Mouse (Mus musculus): Measurements from ENCODE around the gene Hist1h2aa.

Hist1h2aa gene

GRCm38 (mm10) chr13:23949484-23950246 lies 15.4 kb downstream of the Hist1h2aa start:
- no peak for DNase-seq

GRCm38 (mm10) chr13:23950928-23951327 lies 16.7 kb downstream of the Hist1h2aa start:
- peak; percentile 65 for DNase-seq

- DNase-seq: no peak
Observed at GRCm38 (mm10) chr13:23959776-23960175, 25.5 kb downstream of the Hist1h2aa start.

GRCm38 (mm10) chr13:23964909-23965308 lies 30.6 kb downstream of the Hist1h2aa start:
- no peak for DNase-seq

- DNase-seq: no peak
Observed at GRCm38 (mm10) chr13:23971870-23972269, 37.6 kb downstream of the Hist1h2aa start.

- DNase-seq: no peak
Observed at GRCm38 (mm10) chr13:23972271-23972670, 38.0 kb downstream of the Hist1h2aa start.
